Mouse (Mus musculus): ENCODE data around the gene Atp5e.

DNA sequence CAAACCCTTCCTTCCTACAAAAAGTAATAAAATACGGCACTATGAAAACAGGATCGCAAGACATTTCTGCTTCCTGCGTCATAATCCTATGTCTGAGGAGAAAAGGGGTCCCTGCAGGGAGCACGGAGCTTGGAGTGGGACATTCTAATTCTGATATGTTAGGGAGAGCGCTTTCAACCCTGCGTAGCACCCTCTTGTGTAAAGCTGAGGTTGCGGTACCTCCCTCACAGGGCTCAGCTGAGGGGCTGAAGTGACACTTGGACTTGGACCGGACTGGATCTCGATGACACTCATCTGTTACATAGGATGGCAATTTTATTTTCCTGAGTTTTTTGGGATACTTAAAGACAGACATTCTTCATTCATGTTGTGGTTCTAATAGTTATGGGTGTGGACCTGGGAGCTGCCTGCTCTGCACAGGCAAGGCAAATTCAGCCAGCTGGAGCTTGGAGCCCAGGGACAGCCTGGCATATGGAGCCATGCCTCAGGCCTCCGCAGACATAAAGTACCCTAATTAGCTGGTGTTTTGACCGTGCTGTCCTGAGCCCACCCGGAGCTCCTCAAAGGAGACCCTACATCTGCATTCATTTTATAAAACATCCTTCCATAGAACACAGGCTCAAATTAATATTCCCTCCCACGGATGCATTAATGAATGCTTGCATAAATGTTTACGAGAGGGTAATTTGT lies 37.1 kb upstream of the Atp5e start:
- TF ChIP-seq POLR2AphosphoS2 (IDR thresholded peaks at IDR 0.05; ENCODE audit: low read depth, low read length) (no peak), CTCF (conservative IDR thresholded peaks at IDR 0.05 in 1 of 2, IDR thresholded peaks at IDR 0.05 in 1 of 2; ENCODE audit: low read depth in 2 of 2, low read length in 2 of 2) (no peak), EP300 (IDR thresholded peaks at IDR 0.05; ENCODE audit: low read length) (no peak), MXI1 (IDR thresholded peaks at IDR 0.05; ENCODE audit: low read depth, low read length) (no peak), ZNF384 (IDR thresholded peaks at IDR 0.05; ENCODE audit: low read depth, low read length) (no peak)
